Comparison of ENCODE assay signal across 13 mouse cellular contexts in the genomic region with DNA sequence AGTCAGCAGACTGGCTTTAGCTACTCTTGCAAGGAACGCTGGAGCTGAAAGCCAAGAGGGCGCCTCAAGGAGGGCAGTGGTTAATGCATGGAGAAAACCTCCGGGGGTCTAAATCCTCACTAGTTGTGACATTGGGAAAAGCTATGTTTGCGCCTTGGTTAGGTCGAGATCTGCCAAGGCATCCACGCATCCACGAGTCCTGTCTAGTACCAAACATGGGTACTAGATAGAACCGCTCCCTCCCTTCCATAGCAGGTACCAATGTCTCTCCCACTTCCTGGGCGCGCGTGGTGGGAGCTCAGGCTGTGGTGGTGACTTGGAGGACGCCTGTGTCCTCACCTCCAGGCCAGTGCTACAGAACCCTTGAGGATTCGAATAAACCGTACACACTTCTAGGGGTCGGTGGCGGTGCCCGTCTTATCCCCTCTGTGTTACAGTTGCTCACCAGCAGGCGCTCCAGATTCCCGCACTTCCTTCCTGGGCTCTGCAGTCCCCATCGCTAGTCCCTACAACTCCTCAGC. TPM values are rescaled to one million over a fixed set of nuclear protein-coding genes. Genes with fewer than 3 reads are reported as not detected.
DNase-seq lines count a peak whose midpoint lies in the region; ATAC-seq and TF ChIP-seq lines count a peak whose summit lies in the region.
"Had no signal": no experiment of that assay in that cellular context is flagged by ENCODE, and none has a peak within 500 bp of the region (broad histone marks: within the 10 kb centered on the region; RNA-seq: fewer than 3 reads in every experiment).

No protein-coding gene starts in this region.

- peak overlapping the region; percentile 79; the same call in 1 of the 2 replicates for H3K27ac ChIP-seq in testis, adult 2 months (ENCODE audit: control insufficient read depth, insufficient read depth, low read depth, low read length)
- peak overlapping the region; percentile 84; the same call in 1 of the 2 replicates for H3K27ac ChIP-seq in midbrain, embryonic 10.5 days (replicated peaks)

- peaks cover 16% of the 10 kb centered on the region for H3K4me1 ChIP-seq in testis, adult 2 months (ENCODE audit: control insufficient read depth, insufficient read depth, low read length)
- H3K4me1 ChIP-seq in midbrain, embryonic 10.5 days = peaks cover 96% of the 10 kb centered on the region

- no peaks in the 10 kb centered on the region for H3K36me3 ChIP-seq in testis, adult 2 months (ENCODE audit: control insufficient read depth, insufficient read depth, low read length)
- H3K36me3 ChIP-seq in midbrain, embryonic 10.5 days = peaks cover 12% of the 10 kb centered on the region

- no peak for ATAC-seq in cerebellum, adult (ENCODE audit: insufficient number of reproducible peaks, low FRiP score, low TSS enrichment)

- 4% methylated on average over 20 of the region's 20 CpGs for WGBS in midbrain, embryonic 10.5 days

- DNase-seq in cerebellum, adult 11-12 months = peak; percentile 57
- DNase-seq in testis, postnatal 10 days (ENCODE audit: low spot score) = no peak
- DNase-seq in midbrain, embryonic 10.5 days (ENCODE audit: low spot score) = peak; percentile 62
- no peak for DNase-seq in lung, postnatal 25 days (ENCODE audit: low spot score)
- no peak for DNase-seq in kidney, postnatal 4 days
- no peak for DNase-seq in heart, adult 11 months
- DNase-seq: adrenal gland, postnatal 25 days; heart, adult 18-20 months; layer of hippocampus, adult 9-11 months; lung, postnatal 14 days; thymus, postnatal 4 days had no signal

- no peaks in the 10 kb centered on the region for H3K27me3 ChIP-seq in testis, adult 2 months (ENCODE audit: control insufficient read depth, insufficient read depth, low read length)
- peaks cover 100% of the 10 kb centered on the region for H3K27me3 ChIP-seq in midbrain, embryonic 10.5 days (ENCODE audit: low read depth, poor library complexity, severe bottlenecking)

- H3K9me3 ChIP-seq in midbrain, embryonic 10.5 days (replicated peaks) = no peaks in the 10 kb centered on the region

- no peak for TF ChIP-seq CTCF in testis, adult 2 months (IDR thresholded peaks at IDR 0.05; ENCODE audit: control insufficient read depth, insufficient read depth, insufficient replicate concordance, low read depth, low read length)

- H3K4me3 ChIP-seq in testis, adult 2 months (ENCODE audit: control insufficient read depth, low read depth, low read length) = peak overlapping the region; percentile 91
- H3K4me3 ChIP-seq in midbrain, embryonic 10.5 days = peak overlapping the region; percentile 47; the same call in 1 of the 2 replicates

- TF ChIP-seq POLR2A in testis, adult 2 months (IDR thresholded peaks at IDR 0.05; ENCODE audit: control insufficient read depth, low read depth, low read length) = no peak

RNA-seq across cellular contexts. Expression of gene Polg, which starts 48.3 kb away (rescaled TPM):
- polyA plus RNA-seq in testis, adult 2 months (2012; rRNA removed) = 74.5 and 78.3 TPM in 2 replicates
- polyA plus RNA-seq in midbrain, embryonic 10.5 days (2016; fragmentation: Nextera tagmentation; extraction: Ambion mirVana) = 41.3 and 43.2 TPM in 2 replicates

Comparison
In these comparisons a context has a peak if more than half of its experiments do, and no peak if none do; other contexts are left out.
1. DNase-seq: peak in cerebellum, adult 11-12 months (single experiment) and midbrain, embryonic 10.5 days (single experiment); none in testis, postnatal 10 days (single experiment), lung, postnatal 25 days (single experiment), kidney, postnatal 4 days (0 of 2) and heart, adult 11 months (single experiment).